Mouse (Mus musculus) megakaryocyte, embryonic 14.5 days (primary cell): ENCODE measurements around the gene Pik3c2b. TPM values are rescaled to one million over a fixed set of nuclear protein-coding genes. Genes with fewer than 3 reads are reported as not detected.
"Not testable (repeated sequence)": the region's sequence is repeated elsewhere in the genome, so short reads cannot be mapped to it uniquely, and the experiment has no call there.

Experiments used
- H3K27me3 ChIP-seq: replicated peaks from 2 replicates; pipeline ENCODE3; 2012; ENCODE audit warnings: inconsistent platforms
- H3K36me3 ChIP-seq: replicated peaks from 2 replicates; pipeline ENCODE3; 2012; ENCODE audit warnings: low read length, inconsistent platforms, mixed read lengths
- H3K4me1 ChIP-seq: 2 replicates; pipeline ENCODE4 v1.6.1; 2012; ENCODE audit warnings: inconsistent platforms
- H3K4me3 ChIP-seq: replicated peaks from 2 replicates; pipeline ENCODE3; 2012; ENCODE audit warnings: moderate library complexity, mild to moderate bottlenecking, inconsistent platforms
- H3K9me3 ChIP-seq: 2 replicates; pipeline ENCODE4 v1.6.1; 2012; ENCODE audit warnings: inconsistent platforms
- FLI1 ChIP-seq: IDR thresholded peaks from 2 replicates; pipeline ENCODE4 v1.6.1; 2012; ENCODE audit warnings: low read length, inconsistent platforms, mixed read lengths
- GATA1 ChIP-seq: IDR thresholded peaks from 3 replicates; pipeline ENCODE4 v1.6.1; 2012; ENCODE audit warnings: mixed read lengths, low read length, inconsistent platforms, borderline replicate concordance
- polyA plus RNA-seq: library from polyadenylated mRNA; stranded (reverse); fragments of >175 nt; gene quantifications from 2 replicates; pipeline ENCODE4 v1.2.3, GENCODE M21; 2012; ENCODE audit warnings: low replicate concordance; ENCODE audit not compliant: insufficient read depth

The Pik3c2b gene
- polyA plus RNA-seq, 1 experiment: 0.56 TPM

DNA sequence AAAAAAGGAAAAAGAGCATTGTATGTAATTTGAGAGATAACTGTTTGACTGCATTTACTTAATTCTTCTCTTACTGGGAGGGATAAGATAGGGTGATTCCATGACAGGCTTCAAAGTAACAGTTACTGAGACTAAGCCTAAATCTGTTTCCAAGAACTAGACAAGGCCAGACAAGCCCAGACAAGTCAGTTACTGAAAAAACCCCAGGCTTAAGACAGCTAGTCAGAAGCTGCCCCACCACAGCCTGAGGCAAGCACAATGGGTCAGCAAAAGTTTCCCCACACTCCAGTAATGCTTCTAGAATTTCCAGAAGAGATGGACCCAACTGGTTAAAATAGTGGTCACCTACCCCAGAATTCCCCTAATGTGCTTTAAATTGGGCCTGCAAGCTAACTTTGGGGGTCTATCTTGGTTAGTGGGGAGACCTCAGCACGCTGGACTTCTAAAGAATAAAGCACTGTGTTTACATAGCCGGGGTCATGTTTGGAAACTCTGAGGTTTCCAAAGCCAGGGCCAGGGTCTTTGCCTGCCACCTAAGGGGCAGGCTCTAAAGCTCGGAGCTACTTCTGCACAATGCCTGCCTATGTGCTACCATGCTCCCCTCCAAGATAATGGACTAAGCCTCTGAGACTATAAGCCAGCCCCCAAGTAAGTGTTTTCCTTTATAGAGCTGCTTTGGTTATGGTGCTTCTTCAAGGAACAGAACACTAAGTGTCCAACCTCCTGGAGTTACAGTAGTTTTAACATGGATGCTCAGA, 25.2 kb upstream of the Pik3c2b start:
- H3K4me3 ChIP-seq: peak overlapping the region; percentile 64

DNA sequence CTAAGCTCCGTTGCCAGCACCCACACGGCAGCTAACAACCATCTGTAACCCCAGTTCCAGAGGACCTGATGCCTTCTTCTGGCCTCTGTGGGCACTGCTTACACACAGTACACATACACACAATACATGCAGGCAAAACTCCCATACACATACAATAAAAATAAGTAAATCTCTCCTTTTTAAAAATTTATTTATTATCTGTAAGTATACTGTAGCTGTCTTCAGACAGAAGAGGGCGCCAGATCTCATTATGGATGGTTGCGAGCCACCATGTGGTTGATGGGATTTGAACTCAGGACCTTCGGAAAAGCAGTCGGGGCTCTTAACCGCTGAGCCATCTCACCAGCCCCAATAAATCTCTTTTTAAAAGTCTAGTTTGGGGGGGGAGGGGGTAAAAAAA, 24.1 kb upstream of the Pik3c2b start:
- TF ChIP-seq FLI1 (no peak), GATA1 (no peak)
- H3K36me3 ChIP-seq: peaks cover 42% of the 10 kb centered on the region
- H3K27me3 ChIP-seq: no peaks in the 10 kb centered on the region
- peak overlapping the region; percentile 80 for H3K4me3 ChIP-seq
- peaks cover 47% of the 10 kb centered on the region for H3K4me1 ChIP-seq
- no peaks in the 10 kb centered on the region for H3K9me3 ChIP-seq

More for the DNA sequence above, 25.2 kb upstream of the Pik3c2b start:
- H3K9me3 ChIP-seq: no peaks in the 10 kb centered on the region
- no peaks in the 10 kb centered on the region for H3K27me3 ChIP-seq
- peaks cover 50% of the 10 kb centered on the region for H3K36me3 ChIP-seq
- peaks cover 47% of the 10 kb centered on the region for H3K4me1 ChIP-seq
- no peak for TF ChIP-seq GATA1
- no peak for TF ChIP-seq FLI1

- Histone ChIP-seq H3K36me3 (peaks cover 36% of the 10 kb centered on the region), H3K4me1 (peaks cover 49% of the 10 kb centered on the region)
- H3K9me3 ChIP-seq, H3K27me3 ChIP-seq, H3K4me3 ChIP-seq: not testable (repeated sequence)
Measured at GRCm38 (mm10) chr1:133021971-133022370, 23.5 kb upstream of the Pik3c2b start.

DNA sequence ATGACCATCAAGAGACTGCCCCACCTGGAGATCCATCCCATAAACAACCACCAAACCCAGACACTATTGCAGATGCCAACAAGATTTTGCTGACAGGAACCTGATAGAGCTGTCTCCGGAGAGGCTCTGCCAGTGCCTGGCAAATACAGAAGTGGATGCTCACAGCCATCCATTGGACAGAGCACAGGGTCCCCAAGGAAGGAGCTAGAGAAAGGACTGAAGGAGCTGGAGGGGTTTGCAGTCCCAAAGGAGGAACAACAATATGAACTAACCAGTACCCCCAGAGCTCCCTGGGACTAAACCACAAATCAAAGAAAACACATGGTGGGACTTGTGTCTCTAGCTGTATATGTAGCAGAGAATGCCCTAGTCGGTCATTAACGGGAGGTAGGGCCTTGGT, 21.7 kb upstream of the Pik3c2b start:
- H3K27me3 ChIP-seq, H3K9me3 ChIP-seq: not testable (repeated sequence)
- Histone ChIP-seq H3K4me1 (peaks cover 53% of the 10 kb centered on the region), H3K4me3 (peak overlapping the region; percentile 95), H3K36me3 (peaks cover 19% of the 10 kb centered on the region)

- Histone ChIP-seq H3K9me3 (no peaks in the 10 kb centered on the region), H3K4me1 (peaks cover 50% of the 10 kb centered on the region), H3K36me3 (peaks cover 12% of the 10 kb centered on the region), H3K4me3 (peak overlapping the region; percentile 95), H3K27me3 (no peaks in the 10 kb centered on the region)
- TF ChIP-seq GATA1: no peak
- no peak for TF ChIP-seq FLI1
Measured at GRCm38 (mm10) chr1:133024426-133024825, 21.0 kb upstream of the Pik3c2b start.

DNA sequence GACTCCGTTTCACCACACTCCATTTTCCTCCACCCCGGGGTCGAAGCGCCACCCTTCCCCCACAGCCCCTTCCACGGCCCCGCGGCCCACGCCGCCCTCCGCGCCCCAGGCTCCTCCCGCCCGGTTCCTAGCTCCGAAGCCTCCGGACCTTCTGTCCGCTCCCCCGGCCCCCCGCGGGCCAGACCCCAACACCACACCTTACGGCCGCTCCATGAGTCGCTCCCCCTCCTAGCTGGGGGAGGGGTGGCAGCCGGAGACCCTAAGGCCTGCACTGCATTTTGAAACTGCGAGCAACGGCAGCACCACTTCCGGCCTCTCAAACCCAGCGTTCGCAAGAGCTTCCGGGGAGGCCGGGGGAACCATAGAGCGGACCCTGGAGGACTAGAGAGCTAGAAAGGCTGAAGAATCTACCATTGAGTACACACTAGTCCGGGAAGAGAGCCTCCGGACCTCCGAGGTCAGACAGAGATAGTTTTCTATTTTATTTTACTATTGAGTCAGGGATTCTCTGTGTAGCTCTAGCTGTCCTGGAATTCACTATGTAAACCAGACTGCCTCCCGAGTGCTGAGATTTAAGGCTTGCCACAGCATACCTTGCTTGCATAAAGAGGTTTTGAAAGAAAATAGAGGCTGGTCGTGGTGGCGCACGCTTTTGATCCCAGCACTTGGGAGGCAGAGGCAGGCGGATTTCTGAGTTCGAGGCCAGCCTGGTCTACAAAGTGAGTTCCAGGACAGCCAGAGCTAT, 20.2 kb upstream of the Pik3c2b start:
- no peaks in the 10 kb centered on the region for H3K9me3 ChIP-seq
- peaks cover 11% of the 10 kb centered on the region for H3K36me3 ChIP-seq
- TF ChIP-seq GATA1 (no peak), FLI1 (peak; percentile 37; the same call in 1 of the 2 replicates)
- no peaks in the 10 kb centered on the region for H3K27me3 ChIP-seq
- H3K4me1 ChIP-seq: peaks cover 49% of the 10 kb centered on the region
- peak overlapping the region; percentile 95 for H3K4me3 ChIP-seq

GRCm38 (mm10) chr1:133025796-133026190, 19.7 kb upstream of the Pik3c2b start:
- Histone ChIP-seq H3K4me3 (peak overlapping the region; percentile 95), H3K36me3 (peaks cover 11% of the 10 kb centered on the region), H3K4me1 (peaks cover 49% of the 10 kb centered on the region)
- not testable (repeated sequence) for H3K9me3 ChIP-seq, H3K27me3 ChIP-seq

- no peaks in the 10 kb centered on the region for H3K9me3 ChIP-seq
- H3K4me3 ChIP-seq: no peak overlapping the region
- H3K27me3 ChIP-seq: no peaks in the 10 kb centered on the region
- H3K36me3 ChIP-seq: peaks cover 3% of the 10 kb centered on the region
- no peak for TF ChIP-seq GATA1
- no peak for TF ChIP-seq FLI1
- H3K4me1 ChIP-seq: peaks cover 48% of the 10 kb centered on the region
Measured at GRCm38 (mm10) chr1:133027126-133027525, 18.3 kb upstream of the Pik3c2b start.

- H3K4me3 ChIP-seq: no peak overlapping the region
- no peaks in the 10 kb centered on the region for H3K9me3 ChIP-seq
- no peaks in the 10 kb centered on the region for H3K36me3 ChIP-seq
- H3K4me1 ChIP-seq: peaks cover 54% of the 10 kb centered on the region
- H3K27me3 ChIP-seq: no peaks in the 10 kb centered on the region
- no peak for TF ChIP-seq FLI1
- TF ChIP-seq GATA1: no peak
Measured at GRCm38 (mm10) chr1:133027980-133028379, 17.5 kb upstream of the Pik3c2b start.

DNA sequence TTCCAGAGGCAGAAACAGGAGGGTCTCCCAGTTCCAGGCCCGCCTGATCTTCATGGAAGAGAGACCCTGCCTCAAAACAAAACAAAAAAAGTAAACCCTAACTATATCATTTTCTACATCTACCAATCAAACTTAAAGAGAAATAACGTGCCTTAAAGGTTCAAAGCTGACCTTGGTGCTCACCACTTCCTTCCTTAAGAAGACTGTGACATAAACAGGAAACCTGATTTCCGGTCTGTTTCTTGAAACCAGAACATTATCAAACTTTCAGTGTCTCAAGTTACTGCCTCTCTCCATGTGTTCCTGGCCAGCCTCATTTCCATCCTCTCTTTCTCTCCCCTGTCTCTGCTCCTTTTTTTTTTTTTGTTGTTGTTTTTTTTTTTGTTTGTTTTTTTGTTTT, 15.7 kb upstream of the Pik3c2b start:
- Histone ChIP-seq H3K9me3 (no peaks in the 10 kb centered on the region), H3K4me1 (peaks cover 53% of the 10 kb centered on the region), H3K27me3 (no peaks in the 10 kb centered on the region), H3K36me3 (no peaks in the 10 kb centered on the region), H3K4me3 (no peak overlapping the region)
- TF ChIP-seq GATA1 (no peak), FLI1 (peak; percentile 41; the same call in 1 of the 2 replicates)

DNA sequence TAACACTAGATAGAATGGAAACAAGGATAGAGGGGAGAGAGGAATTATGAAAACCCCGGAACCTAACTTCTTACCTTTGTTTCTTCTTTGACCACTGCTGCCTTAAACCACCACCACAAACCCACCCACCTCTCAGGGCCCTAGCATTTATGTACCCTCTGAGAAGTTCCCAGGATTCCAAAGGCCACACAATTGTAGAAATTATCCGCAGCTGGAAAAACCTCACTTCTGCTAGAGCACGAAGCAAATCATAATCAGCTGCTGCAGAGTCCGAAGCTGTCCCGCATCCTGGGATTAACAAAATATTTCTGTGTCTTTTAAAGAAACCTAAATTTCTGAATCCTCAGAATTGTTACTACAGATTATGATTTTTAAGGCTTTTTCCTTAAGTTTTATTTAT, 15.0 kb upstream of the Pik3c2b start, which contains the start of gene Mdm4:
Mdm4 (minus strand) TSS at position 101 of the 400 bp plus-strand sequence.
- Histone ChIP-seq H3K4me3 (no peak within 1 kb of the TSS), H3K36me3 (no peaks in the 10 kb centered on the region), H3K9me3 (no peaks in the 10 kb centered on the region), H3K4me1 (peaks cover 57% of the 10 kb centered on the region), H3K27me3 (no peaks in the 10 kb centered on the region)
- TF ChIP-seq GATA1 (no peak), FLI1 (no peak)
